In genomic region chr9:42323238-42323637, GRCm38 (mm10) we compare ENCODE assay signal across 16 mouse cellular contexts.
"Had no signal": no experiment of that assay in that cellular context is flagged by ENCODE, and none has a peak within 500 bp of the region (broad histone marks: within the 10 kb centered on the region; RNA-seq: fewer than 3 reads in every experiment).

No protein-coding gene starts in this region.

- DNase-seq: kidney, adult 2 months; kidney, postnatal 14 days; liver; liver, embryonic 13.5 days; liver, postnatal 0 days; retina, postnatal 1 day; spleen, adult 18-20 months; thymus, adult 2 months; thymus, postnatal 25 days had no signal

- H3K27ac ChIP-seq: kidney, embryonic 15.5 days; limb, embryonic 12.5 days; liver, embryonic 13.5 days; lung, embryonic 15.5 days; midbrain, embryonic 12.5 days; neural tube, embryonic 13.5 days had no signal

- H3K4me3 ChIP-seq: kidney, embryonic 15.5 days; limb, embryonic 12.5 days; liver, embryonic 13.5 days; lung, embryonic 15.5 days; midbrain, embryonic 12.5 days; neural tube, embryonic 13.5 days had no signal

- ATAC-seq: intestine, embryonic 16.5 days; liver, postnatal 0 days; midbrain, embryonic 16.5 days had no signal
